Mouse (Mus musculus): ENCODE measurements at regions not wholly inside any gene's neighbourhood (a gene's known extent, or its start where the extent isn't known, plus 50 kb on each side); places are given as distances from the start of the nearest gene placed in this dataset.

DNA sequence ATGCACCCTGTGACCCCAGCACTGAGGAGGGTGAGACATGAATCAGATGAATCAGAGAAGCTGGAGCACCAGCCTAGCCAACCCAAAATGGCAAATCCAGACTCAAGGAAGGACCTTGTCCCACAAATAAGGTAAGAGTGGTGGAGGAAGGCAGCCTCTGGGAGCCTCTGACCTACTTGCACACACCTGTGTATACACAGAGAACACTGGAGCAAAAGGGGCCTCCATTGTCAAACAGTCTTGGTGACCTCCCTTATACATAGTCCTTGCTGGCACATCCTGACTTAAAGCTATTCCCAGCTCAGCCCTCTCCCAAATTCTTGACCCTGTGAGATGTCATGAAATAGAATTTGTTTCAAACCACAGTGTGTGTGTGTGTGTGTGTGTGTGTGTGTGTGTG lies 57.1 kb downstream of the Inhbb start:
- no peak for DNase-seq (ENCODE audit: low spot score)

DNA sequence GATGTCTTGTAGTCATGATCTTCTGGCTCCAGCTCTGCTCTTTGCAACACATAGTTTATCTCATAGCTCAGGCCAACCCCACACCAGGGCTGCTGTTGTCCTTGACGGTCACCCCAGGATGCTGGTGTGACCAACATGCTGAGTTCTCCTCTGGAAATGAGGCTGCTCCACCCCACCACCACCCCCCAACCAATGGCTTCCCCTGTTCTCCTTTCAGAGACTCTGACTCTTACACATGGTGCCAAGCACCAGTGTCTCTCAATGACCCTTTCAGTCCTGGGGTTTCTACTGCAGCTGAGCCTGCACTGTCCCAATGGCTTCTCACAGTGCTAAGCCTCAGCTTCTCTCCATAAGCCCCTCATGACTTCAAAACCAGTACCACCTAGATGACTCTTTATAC lies 64.0 kb downstream of the Inhbb start:
- no peak for DNase-seq (ENCODE audit: low spot score)

GRCm38 (mm10) chr1:119356916-119357315 lies 65.1 kb downstream of the Inhbb start:
- no peak for DNase-seq (ENCODE audit: low spot score)

GRCm38 (mm10) chr1:119355456-119355855 lies 66.6 kb downstream of the Inhbb start:
- DNase-seq (ENCODE audit: low spot score) = no peak

DNA sequence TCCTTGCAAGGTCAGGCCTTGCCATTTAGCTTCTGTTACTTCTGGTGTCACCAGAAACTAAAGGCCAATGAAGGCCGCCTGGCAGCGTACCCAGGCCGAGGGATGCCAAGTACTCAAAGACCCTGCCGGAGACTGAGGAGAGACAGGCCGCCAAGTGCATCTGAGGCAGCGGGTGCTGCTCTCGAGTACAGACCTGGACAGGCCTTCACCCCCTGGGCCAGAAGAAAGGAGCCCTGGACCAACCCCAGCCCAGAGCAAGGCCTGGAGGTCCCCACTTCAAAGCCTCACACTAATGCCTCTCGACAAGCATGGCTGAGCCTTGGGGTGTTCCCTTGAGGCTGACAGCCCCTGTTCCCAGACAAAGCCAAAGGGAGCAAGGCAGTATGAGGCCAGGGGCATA lies 70.5 kb downstream of the Inhbb start:
- no peak for DNase-seq (ENCODE audit: low spot score)

DNA sequence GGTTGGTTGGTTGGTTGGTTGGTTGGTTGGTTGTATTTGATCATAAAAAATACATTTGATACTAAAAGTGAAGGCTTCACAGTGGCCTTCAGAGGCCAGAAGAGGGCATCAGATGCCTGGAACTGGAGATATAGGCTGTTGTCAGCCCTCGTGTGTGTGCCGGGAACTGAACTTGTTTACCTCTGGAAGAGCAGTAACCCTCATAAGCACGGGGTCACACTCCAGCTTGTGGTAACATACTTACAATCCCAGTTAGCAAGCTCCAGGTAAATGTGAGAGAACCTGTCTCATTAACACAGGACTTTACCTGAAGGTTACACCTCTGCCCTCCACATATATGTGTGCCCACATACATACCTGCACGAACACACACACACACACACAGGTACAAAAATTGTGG lies 71.2 kb downstream of the Inhbb start:
- no peak for DNase-seq (ENCODE audit: low spot score)

DNA sequence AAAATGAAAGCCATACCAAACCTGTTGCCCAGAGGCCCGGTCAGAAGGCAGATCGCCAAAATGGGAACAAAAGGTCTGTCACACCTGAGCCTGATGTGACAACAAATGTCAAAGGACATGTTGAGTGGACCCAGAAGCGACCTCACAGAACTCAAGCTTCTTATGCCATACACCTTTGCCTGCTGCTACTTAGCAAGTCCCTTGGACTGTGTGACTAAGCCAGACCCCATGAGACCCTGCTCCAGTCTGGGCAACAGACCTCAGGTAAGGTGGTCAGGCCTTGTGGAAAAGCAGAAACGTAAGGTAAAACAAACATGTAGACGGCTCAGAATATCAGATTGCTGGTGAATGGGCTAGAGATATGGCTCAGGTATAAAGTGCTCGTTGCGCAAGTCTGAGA lies 71.8 kb downstream of the Inhbb start:
- DNase-seq (ENCODE audit: low spot score) = no peak

DNA sequence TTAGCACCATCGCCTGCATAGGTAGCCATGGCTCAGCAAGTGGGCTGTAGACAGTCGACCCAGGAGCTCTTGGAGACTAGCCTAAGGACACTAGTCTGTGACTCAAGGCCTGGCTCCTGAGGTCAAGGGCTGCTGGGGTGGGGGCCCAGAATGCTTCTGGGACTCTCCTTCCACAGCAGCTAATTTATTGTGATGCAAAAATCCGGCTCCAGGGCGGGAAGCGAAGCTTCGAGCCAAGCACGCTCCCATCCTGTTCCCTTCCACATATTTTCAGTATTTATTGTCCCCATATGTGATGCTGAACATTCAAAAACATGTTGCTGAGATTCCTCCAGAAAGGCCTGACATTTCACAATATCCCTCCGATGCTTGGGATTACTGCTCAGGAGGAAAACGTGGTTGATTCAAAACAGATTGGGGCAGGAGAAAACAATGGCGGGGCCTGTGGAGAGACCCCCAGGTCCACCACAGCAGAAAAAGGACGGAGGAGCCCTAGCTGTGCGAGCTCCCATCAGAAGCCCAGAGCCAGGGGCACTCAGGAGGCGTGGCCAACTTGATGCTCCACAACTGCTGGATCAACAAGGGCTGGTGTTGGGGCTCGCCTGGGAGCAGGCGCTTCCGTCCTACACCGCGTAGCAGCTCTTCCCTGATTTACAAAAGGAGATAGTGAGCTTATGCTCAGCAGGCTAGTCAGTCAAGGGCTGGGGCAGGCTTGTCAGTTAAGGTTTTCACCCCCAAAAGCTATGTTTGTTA lies 73.4 kb downstream of the Inhbb start:
- DNase-seq (ENCODE audit: low spot score) = no peak

DNA sequence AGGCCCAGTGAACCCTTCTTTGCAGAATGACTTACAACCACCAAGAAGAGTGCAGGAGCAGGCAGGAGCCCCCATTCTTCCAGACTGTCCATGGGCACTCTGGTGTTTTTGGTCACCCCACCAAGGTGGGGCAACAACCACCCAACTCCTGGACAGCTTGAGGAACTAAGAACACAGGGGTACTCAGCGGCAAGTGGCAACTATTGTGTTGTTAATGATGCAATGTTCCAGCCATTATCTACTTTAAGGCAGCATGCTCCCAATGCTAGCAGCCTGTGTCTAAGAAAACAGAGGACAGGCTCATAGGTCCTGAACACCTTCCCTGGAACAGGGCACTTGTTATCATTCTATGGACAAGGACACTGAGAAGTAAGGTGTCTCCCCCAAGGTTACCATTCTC lies 74.3 kb downstream of the Inhbb start:
- DNase-seq (ENCODE audit: low spot score) = no peak

GRCm38 (mm10) chr1:119346634-119347155 lies 75.4 kb downstream of the Inhbb start:
- DNase-seq (ENCODE audit: low spot score) = no peak

DNA sequence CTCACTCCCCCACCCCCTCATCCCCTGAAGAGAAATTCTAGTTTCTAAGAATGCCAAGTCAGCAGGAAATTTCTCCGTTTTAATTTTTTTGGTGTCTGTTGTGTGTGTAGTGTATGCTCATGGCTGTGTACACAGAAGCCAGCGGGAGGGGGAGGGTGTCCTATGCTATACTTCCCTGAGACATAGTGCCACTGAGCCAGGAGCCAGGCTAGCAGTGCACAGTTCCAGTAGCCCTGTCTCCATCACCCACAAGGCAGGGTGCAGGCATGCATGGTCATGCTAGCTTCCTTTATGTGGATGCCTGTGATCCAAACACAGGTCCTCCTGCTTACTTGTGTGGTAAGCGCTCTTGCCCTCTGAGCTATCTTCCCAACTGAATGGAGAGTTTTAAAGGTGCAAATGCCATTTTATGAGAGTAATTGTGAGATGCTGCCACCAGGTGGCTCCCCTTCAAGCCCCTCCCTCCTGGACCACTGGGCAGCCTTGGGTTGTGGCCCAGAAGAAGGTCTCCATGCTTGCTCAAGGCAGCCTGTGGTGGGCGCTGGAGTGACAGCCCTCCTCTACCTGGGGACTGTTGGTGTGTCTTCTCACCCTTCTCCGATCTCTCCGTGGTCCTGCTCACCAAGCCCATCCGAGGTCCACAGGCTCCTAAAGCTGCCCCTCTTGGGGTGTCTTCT lies 76.8 kb downstream of the Inhbb start:
- no peak for DNase-seq (ENCODE audit: low spot score)

GRCm38 (mm10) chr1:119344046-119344445 lies 78.0 kb downstream of the Inhbb start:
- no peak for DNase-seq (ENCODE audit: low spot score)

- DNase-seq (ENCODE audit: low spot score) = no peak
Observed at GRCm38 (mm10) chr1:119335171-119335570, 86.9 kb downstream of the Inhbb start.

GRCm38 (mm10) chr1:119330751-119331326 lies 91.2 kb downstream of the Inhbb start:
- no peak for DNase-seq (ENCODE audit: low spot score)

- DNase-seq (ENCODE audit: low spot score) = no peak
Observed at GRCm38 (mm10) chr1:119329693-119330434, 92.2 kb downstream of the Inhbb start.

GRCm38 (mm10) chr1:119328921-119329692 lies 92.9 kb downstream of the Inhbb start:
- peak; percentile 47 for DNase-seq (ENCODE audit: low spot score)

- no peak for DNase-seq (ENCODE audit: low spot score)
Observed at GRCm38 (mm10) chr1:119324551-119324950, 97.5 kb downstream of the Inhbb start.

GRCm38 (mm10) chr1:119322279-119322995 lies 99.6 kb downstream of the Inhbb start:
- no peak for DNase-seq (ENCODE audit: low spot score)

DNA sequence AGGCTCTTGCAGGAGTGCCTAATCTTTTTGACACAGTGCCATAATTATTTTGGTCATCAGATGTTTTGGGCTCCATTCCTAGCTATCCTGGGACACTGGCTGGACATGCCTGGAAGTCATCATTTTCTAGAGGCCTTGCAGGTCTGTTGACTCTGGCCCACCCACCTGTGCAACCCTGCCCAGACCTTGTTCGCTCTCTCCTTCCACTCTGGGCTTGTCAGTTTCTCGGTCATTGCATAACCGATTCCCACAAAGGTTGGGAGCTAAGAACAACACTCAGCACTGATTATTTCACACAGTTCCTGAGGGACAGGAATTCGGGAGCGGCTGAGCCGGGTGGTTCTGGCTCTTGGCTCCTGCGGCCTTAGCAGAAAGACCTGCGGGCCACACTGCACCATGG lies 100.2 kb downstream of the Inhbb start:
- DNase-seq (ENCODE audit: low spot score) = no peak

DNA sequence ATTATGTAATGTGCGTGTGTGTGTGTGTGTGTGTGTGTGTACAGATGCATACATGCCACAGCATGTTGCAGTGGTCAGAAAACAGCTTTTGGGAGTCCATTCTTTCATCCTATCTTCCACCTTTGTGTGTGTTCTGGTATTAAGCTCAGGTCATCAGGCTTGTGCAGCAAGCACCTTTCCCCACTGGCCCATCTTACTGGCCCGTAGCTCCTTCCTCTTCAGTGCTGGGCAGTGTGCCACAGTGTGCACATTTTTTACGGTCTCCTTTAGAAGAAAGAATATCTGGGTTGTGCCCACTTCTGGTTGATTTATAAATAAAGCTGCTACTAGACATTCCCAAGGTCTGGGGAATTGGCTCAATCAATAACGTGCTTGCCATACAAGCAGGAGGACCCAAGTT lies 105.0 kb downstream of the Inhbb start:
- no peak for DNase-seq (ENCODE audit: low spot score)

All from left cerebral cortex, adult 11 months (tissue).